Mouse (Mus musculus) thymus, adult 2 months (tissue): ENCODE results near the gene 2410002F23Rik.

Experiments used
- CTCF ChIP-seq: fragments of 200-500 bp; IDR thresholded peaks from 2 replicates; pipeline ENCODE4 v1.5.1; 2012; ENCODE audit warnings: mild to moderate bottlenecking, control low read depth, low read length, moderate library complexity, borderline replicate concordance; ENCODE audit not compliant: control insufficient read depth, poor library complexity, insufficient read depth; ENCODE audit errors: extremely low read depth
- POLR2A ChIP-seq: fragments of 200-500 bp; IDR thresholded peaks from 2 replicates; pipeline ENCODE4 v1.6.1; 2012; ENCODE audit warnings: mild to moderate bottlenecking, low read length, control low read depth, moderate library complexity; ENCODE audit not compliant: control insufficient read depth, poor library complexity, insufficient read depth; ENCODE audit errors: extremely low read depth

DNA sequence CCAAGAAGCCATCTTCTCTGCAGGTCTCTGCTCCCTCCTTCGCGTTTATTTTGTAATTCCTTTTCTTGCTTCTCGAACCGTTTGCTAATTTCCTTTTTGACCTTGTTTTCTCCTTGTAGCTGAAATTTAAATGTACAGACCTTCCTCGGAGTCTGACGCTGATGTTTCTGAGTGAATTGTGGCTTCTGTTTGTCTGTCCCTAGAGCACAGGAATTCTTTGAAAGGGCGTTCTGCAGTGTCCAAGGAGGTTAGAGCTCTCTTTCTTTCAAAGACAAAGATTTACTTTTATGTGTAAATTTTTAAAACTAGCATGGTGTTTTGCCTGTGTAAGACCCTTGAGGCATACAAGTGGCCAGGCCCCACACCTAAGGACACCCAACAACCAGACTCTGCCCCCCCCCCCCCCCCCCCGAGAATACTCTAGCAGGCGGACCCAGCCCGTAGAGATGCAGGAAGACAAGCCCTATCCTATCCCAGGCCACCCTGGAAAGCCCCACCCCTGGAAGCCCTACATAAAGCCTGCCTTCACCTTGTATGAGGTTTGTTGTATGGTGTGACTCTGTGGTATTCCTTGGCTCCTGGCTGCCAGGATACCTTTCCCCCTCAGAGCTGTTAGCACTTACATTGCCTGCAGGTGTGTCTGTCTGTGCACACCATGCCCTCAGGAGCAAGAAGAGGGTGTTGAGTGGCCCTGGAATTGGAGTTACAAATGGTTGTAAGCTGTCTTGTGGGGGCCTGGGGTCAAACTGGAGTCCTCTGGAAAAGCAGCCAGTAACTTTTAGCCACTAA is 30.1 kb downstream of the 2410002F23Rik start:
- no peak for TF ChIP-seq CTCF
- no peak for TF ChIP-seq POLR2A
